Mouse (Mus musculus): Measurements from ENCODE around the gene Tmem235.

Gene Tmem235

DNA sequence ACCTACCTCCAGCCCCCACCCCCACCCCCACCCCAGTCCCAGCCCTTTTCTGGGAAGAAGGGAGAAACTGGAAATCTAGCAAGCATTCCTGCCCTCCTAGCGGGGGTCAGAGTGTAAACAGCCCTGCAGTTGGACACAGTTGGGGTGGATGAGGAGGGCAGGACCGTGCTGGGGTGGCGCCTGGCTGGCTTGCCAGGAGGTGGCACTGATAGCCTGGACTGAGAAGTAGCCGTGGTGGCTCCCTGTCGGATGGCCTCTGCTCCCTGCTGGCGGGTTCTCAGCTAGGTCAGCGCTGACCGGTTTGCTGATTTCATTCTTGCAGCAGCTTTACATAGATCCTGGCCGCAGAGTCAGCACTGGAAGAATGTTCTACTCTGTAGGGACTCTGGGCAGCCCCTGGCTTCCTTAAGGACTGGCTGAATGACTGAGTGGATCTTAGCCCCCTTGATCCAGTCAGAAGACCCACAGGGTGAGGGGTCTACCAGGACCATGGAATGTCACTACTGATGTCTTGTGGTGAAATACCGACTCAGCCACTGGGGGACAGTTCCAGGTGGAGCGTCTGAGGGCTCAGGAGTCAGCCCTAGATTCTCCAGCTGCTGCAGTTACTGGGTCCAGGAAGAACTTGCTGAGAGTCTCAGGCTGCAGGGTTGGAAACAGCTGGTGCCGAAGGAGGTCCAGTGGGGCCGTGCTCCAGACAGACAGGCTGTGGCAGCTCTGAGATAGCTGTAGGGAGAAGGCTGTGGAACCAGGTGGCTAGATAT, 30.1 kb downstream of the Tmem235 start:
- DNase-seq (ENCODE audit: low spot score in 2 of 2) = no peak

- no peak for DNase-seq (ENCODE audit: low spot score in 2 of 2)
Observed at GRCm38 (mm10) chr11:117891581-117892175, 31.1 kb downstream of the Tmem235 start.

DNA sequence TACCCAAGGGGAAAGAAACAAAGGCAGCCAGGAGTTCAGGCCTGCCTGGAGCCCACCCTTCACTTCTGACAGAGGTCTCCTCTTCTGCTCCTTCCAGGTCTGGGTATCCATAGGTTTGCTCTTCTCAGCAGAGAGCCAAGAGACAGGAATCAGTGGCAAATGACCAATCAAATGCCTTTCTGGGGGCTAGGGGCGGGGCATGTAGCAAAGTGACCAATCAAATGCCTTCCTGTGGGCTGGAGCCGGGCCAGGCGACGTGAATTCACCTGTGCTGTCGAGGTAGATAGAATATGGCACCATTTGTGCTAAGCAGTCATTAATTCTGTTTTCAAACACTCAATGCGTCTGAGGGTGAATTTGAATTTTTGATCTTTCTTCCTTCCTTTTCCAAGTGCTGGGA, 31.6 kb downstream of the Tmem235 start:
- peak; percentile 41 to 62 for DNase-seq (ENCODE audit: low spot score in 2 of 2)

- no peak for DNase-seq (ENCODE audit: low spot score in 2 of 2)
Observed at GRCm38 (mm10) chr11:117894676-117895075, 34.1 kb downstream of the Tmem235 start.

- no peak for DNase-seq (ENCODE audit: low spot score in 2 of 2)
Observed at GRCm38 (mm10) chr11:117896533-117896932, 36.0 kb downstream of the Tmem235 start.

DNA sequence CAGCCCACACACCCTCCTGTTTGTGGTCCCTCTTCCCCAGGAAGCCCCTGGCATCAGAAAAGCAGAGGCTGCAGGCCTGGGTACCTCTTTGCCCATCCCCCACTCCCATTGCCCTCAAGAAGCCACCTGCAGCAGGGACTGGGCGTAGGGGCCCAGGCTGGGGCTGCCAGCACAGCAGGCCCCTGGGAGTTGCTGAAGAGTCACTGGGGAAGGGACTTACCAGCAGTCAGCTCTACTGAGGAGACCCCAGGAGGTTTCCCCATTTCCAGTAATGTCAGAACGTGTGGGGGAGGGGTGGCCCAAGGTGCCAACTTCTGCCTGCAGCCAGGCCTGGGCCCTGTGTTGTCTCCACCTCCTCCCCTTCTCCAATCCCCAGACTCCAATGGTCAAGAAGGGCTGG, 41.7 kb downstream of the Tmem235 start:
- no peak for DNase-seq (ENCODE audit: low spot score in 2 of 2)

DNA sequence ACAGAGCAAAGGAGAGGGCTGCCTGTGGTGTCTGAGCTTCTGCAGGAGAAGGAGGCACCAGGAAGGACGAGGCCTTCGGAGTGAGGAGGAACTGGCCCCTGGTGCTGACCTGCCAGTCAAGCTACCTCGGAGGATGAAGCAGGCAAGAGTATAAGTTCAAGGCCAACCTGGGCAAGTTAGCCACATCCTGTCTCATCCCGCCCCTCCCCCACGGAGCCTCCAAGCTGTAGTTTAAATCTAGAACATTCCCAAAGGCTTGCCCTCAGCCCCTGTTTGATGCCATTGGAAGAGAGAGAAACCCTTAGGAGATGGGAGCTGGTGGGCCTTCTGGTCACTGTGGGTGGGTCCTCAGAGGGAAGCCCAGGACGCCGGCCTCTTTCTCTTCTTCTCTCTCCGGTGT, 43.9 kb downstream of the Tmem235 start:
- no peak for DNase-seq (ENCODE audit: low spot score in 2 of 2)

DNA sequence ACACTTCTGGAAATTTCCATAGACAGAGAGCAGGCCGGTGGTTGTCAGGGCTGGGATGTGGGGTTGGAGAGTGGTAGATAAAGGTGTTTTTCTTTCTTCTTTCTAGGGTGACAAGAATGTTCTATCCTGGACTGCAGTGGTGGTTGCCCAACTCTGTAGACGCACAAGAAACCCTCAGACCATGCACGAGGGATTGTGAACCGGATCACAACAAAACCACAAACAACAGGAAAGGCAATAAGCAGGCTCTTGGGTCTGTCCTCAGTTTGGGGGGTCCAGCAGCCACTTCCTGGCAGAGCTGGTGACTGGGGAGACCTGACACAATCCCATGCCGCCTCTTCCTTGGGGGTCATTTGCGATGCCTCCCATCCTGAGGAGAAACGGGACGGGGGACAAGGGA, 48.8 kb downstream of the Tmem235 start:
- no peak for DNase-seq (ENCODE audit: low spot score in 2 of 2)

GRCm38 (mm10) chr11:117912684-117913352, 52.3 kb downstream of the Tmem235 start:
- peak; percentile 51 to 68 for DNase-seq (ENCODE audit: low spot score in 2 of 2)

DNA sequence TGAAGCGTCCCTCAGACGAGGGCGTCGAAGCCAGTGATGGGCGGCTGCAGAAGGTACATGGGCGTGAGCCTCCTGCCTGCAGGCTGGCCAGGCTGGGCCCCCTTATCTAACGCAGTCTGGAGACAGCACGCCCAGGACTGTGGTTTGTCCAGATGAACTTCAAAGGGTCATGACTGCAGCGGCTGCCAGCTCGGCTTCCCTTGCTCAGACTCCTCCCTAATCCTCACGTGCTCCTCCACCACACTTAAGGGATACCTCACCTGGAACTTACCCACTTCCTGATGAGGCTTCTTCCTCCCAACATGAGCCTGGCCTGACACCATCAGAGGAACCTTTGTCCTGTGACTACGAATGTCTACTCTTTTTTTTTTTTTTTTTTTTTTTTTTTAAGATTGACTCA, 54.0 kb downstream of the Tmem235 start:
- no peak for DNase-seq (ENCODE audit: low spot score in 2 of 2)

Data from natural killer cell, adult 2 months (primary cell).